Mouse (Mus musculus): Measurements from ENCODE around the gene Fndc3b.

GRCm38 (mm10) chr3:27696449-27696797 is 14.7 kb downstream of the Fndc3b start:
- TF ChIP-seq IRF4 (IDR thresholded peaks at IDR 0.05; ENCODE audit: low read depth, low read length) = no peak
- no peak for TF ChIP-seq CTCF (conservative IDR thresholded peaks at IDR 0.05 in 1 of 2, IDR thresholded peaks at IDR 0.05 in 1 of 2; ENCODE audit: low read depth in 2 of 2, low read length in 2 of 2)
- TF ChIP-seq SIN3A (IDR thresholded peaks at IDR 0.05; ENCODE audit: low read length) = no peak
- TF ChIP-seq EP300 (IDR thresholded peaks at IDR 0.05; ENCODE audit: low read length) = no peak
- no peak for TF ChIP-seq TBP (conservative IDR thresholded peaks at IDR 0.05; ENCODE audit: low read depth, low read length)
- no peak for TF ChIP-seq ZC3H11A (IDR thresholded peaks at IDR 0.05; ENCODE audit: low read depth, low read length)
- no peak for TF ChIP-seq POLR2A (IDR thresholded peaks at IDR 0.05; ENCODE audit: low read depth, low read length)
